Mouse (Mus musculus): ENCODE data around the gene Vps33a.

Vps33a gene

GRCm38 (mm10) chr5:123572357-123573186 lies at the start of gene Vps33a:
Gene Vps33a (minus strand): TSS chr5:123573038.
- DNase-seq = peak; percentile 96 to 97

DNA sequence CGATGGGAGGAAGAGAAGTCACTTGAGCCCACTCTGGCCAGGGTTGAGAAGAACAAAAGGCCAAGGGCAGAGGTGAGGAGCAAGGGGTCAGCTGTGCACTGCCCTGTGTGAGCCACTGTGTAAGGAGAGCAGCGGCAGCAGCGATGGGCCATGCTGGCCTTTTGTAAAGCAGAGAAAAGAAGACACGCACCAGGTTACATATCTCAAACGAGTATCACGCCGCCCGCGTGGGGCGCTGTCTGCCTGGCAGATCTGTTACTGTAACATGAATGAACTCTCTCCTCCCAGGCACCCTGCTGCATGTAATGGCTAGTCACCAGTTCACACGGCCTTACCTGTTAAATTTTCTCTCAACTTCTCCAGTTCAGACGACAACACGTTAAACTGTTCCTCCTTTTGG lies 49.6 kb upstream of the Vps33a start:
- DNase-seq = no peak

DNA sequence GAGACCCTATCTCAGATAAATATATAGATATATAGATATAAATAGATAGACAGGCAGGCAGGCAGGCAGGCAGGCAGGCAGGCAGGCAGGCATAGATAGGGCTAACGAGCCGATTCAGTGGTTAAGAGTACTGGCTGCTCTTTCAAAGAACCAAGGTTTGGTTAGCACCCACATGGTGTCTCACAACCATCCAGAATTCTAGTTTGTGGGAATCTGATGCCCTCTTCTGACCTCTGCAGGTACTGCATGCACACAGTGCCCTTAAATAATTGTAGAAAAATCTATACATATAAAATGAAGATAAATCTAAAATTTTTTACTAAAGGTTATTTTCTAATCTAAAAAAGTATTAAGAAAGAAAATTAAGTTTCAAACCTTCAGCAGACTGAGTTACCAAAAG lies 45.7 kb upstream of the Vps33a start:
- peak in 1 of 2 experiments; percentile 37 for DNase-seq

GRCm38 (mm10) chr5:123614246-123614645 lies 41.4 kb upstream of the Vps33a start:
- no peak for DNase-seq

DNA sequence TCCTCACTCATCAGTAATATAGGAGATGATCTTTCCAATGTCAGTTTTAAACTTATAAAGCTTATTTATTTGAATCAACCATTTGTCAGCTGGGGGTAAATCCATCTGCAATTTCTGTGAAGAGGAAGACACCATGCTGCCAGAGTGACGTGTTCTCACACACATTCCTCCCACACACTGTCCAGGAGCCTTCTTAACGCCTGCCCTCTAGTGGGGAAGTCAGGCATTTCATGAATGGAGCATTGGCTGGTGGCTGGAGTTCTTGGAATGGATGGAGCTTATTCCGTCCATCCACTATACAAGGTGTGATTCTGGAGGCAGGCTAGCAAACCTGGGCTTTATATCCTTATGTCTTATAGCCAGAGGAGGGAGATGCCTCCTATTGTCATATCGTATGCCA lies 37.0 kb upstream of the Vps33a start:
- DNase-seq = peak in 1 of 2 experiments; percentile 51

DNA sequence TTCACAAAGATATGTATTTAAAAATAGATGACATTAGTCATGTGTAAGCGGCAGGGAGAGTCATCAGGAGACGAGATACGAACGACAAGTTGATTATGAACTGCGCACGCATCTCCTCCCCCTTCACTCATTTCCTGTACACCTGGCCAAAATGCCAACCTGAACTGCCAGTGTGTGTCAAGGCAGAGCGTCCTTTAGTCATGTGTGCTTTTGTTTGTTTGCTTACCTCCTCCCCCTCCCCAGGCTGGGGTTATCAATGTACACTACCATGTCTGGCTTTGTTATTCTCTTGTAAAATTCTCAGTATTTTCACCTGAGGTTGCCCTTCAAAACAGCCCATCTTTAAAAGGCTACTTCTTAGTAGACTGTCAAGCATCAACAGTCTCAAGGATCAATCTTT lies 36.6 kb upstream of the Vps33a start:
- DNase-seq = no peak

DNA sequence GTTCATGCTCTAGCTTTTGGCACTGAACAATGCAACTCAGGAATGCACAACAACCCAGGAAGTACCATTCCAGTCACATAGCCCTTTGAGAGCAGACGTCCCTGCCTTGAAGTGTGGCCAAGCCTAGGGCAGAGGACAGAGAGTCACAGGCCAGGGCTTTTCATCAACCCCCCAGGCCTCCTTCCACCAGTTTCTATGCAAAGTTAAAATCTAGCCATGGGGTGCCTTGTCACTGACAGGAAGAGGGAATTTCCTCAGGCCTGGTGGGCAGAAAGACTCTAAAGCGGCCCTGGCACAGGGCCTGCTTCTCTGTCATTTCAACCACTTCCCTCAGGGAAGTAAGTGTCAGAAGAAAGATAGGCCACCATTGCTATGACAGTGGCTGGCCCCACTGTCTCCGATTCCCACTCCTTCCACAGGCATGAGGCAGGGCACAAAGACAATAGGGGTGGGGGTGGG lies 34.4 kb upstream of the Vps33a start:
- DNase-seq = no peak

DNA sequence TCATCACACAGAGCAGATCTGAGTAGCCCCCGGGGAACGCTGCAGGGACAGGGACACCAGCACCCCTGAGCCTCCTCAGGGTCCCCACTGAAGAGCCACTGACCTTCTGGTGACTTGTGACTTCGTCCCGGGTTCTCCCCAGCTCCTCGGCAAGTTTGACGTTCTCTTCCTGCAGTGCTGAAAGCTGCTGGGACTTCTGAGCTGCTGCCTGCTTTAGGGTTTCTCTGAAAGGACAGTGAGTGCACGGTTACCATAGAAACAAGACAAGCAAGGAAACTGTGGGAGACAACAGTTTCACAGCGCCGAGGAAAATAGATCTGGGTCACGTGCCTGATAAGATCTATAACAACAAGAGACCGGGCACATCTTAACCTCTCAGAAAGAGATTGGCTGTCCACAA lies 30.7 kb upstream of the Vps33a start:
- no peak for DNase-seq

DNA sequence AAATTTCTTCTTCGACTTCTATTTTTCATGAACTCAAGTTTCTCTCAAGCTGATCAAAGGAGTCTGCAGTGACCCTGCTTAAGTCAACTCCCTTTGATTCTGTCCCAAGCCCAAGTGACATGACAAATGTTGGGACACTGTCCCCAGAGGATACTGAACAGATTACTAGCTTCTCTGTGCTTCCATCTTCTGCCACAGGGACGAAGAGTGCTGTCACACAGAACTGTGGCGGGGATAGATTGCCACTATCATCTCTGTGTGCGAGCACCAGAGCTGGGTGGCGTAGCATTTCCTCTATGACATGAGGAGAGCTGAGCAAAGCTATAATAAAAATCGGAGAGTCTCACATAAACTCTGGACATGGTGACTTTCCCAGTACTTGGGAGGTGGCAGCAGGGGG lies 29.3 kb upstream of the Vps33a start:
- DNase-seq = no peak

- no peak for DNase-seq
Observed at GRCm38 (mm10) chr5:123599319-123599718, 26.5 kb upstream of the Vps33a start.

DNA sequence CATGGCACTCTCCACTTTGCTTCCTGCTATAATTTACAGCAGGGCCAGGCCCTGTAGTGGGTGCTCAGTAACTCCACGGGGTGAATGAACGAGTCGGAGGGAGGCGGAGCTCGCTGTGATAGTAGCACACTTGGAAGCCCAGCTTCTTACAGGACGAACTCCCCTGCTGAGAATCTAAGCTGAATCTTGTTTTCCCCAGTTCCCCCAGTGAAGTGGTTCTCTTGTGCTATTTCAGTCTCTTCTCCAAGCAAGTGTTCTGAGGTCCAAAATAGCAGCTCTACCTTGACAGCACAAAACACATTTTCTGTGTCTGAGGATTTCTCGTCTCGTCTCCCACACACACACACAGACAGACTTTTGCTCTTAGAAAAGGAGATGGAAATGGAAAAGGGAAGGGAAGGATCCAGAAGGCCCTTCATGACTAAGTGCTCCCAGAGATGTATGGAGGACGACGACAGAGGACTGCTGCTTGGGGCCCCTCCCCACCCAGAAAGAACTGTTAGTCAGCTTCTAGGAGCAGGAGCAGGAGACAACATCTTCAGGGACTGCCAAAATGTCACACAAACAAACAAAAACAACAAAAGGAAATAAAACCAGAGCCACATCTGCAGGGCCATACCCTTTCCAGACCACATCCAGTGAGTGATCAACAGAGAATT lies 20.9 kb upstream of the Vps33a start:
- no peak for DNase-seq

DNA sequence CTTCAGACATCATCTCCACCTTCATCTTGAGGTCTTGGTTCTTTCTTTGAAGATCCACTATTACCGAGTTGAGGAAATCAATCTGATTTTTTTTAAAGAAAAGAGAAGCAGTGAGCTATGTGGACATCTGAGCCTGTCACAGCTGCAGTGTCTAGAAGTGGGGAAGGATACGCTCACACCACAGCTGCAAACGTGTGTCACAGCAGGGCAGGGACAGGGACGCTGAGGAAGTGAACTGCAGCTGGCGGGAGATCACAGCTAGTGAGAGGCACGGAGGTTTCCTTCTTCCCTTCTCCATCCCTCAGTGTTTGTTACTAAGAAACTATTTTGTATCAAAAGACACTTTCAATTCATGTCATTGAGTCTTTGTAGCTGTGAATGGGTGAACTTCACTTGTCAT lies 7.2 kb upstream of the Vps33a start:
- no peak for DNase-seq

DNA sequence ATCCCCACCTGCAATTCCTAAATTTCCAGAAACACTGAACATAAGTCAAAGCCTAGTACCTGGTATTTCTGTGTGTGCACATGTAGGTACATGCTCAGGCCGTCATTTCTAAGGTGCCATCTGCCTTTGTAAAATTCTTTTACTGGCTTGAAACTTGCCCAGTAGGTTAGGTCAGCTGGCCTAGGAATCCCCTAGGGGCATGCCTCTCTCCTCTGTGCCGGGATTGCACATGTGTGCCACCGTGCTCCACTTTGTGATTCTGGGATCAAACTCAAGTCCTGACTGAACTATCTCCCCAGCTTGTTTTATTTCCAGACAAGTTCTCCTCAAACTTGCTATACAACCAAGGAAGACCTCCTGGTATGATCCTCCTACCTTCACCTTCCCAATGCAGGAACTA lies 3.9 kb upstream of the Vps33a start:
- DNase-seq = no peak

- DNase-seq = no peak
Observed at GRCm38 (mm10) chr5:123573362-123573761, 524 bp upstream of the Vps33a start.

DNA sequence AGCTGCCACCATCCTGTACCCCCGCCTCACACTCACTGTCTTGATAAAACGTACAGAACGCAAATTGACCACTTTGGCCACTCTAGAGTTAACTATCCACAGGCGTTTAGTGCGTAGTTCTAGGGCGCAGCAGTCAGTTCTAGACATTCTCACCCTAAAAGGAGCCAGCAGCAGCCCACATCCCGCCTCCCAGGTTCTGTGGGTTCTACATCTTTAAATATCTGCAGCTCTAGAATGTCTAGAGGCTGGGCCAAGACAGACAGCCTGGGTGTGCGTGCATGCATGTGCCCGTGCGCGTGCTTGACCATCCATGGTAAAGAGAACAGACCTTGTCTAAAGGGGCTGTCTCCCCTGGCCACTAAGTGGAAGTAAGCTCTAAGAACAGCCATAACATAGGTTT lies 11.7 kb downstream of the Vps33a start:
- no peak for DNase-seq

GRCm38 (mm10) chr5:123559588-123559987 lies 13.2 kb downstream of the Vps33a start:
- DNase-seq = no peak

GRCm38 (mm10) chr5:123556451-123556850 lies 16.4 kb downstream of the Vps33a start:
- no peak for DNase-seq

GRCm38 (mm10) chr5:123555693-123556092 lies 17.1 kb downstream of the Vps33a start:
- no peak for DNase-seq

DNA sequence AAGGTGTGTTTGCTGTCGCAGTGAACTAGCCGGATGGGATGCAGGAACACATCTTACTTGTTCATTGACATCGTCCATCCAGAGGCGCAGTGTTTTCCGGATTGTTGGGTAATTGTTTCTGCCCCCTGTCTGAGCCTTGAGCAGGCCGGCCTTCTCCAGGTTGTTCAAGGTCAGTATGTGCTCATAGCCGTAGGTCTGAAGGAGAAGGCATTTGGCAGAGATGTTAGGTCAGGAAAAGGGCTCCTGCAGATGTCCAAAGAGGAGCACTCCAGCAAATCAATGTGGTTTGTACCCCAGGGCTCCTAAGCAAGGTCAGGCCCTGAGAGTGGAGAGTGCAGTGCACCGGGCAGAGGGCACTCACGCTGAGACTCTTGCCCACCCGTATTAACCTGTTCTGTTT lies 39.0 kb downstream of the Vps33a start:
- no peak for DNase-seq

DNA sequence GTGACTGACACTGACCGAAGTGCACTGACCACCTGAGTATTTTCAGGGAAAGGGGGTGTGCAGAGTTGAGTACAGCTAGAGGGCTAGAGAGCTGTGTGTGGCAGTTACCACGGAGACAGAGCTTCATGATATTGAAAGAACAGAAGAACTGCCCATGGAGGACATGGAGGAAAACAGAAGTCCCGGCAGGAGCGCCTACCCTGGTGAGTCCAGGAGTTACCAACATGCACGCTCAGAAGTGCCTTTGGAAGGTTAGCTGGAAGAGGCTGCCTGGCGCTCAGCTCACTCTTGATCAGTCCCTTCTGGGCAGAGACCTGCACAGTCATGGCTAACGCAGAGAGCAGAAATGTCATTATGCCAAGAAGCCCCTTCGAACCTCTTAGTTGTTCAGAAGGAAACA lies 42.8 kb downstream of the Vps33a start:
- no peak for DNase-seq

DNA sequence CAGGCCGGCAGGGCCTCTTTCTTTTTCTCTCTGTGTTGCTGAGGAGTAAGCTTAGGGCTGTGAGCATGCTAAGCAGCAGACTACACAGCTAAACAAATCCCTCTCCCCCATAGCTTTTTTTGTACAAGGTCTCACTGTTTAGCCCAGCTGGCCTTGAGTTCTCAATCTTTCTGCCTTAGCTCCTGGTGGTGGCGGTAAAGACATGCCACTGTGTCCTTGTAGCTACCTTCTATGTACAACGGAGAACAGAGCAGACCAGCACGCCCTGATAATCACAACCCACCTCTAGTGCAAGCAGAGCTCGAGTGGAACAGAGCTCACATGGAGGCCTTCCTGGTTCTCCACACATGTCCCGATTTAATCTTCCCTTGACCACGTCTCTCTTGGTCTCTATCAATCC lies 44.2 kb downstream of the Vps33a start:
- no peak for DNase-seq

DNA sequence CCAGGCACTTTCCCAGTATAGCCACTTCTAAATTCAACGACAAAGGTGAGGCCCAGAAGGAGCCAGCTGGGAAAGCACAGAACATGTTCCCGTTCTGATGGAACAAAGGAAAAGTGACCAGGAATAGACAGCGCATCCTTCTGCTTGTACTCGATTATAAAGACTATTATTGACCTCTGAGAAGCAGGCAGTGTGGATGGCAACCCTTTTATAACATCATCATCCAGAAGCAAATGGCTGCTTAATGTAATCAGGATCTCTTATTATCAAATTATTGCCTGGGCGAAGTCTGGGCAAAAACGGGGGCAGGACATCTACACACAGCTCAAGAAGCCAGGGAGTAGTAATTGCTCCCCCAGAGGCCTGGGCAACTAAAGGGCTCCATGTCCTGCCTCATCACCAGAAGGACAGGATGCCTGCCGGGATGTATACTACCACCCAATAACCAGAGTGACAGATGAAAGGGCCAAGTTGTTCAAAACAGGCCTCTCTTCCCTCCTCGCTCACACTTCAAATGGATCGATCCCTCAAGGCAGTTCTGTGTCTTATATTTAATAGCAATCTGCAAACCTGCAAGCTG lies 46.8 kb downstream of the Vps33a start:
- DNase-seq = no peak

DNA sequence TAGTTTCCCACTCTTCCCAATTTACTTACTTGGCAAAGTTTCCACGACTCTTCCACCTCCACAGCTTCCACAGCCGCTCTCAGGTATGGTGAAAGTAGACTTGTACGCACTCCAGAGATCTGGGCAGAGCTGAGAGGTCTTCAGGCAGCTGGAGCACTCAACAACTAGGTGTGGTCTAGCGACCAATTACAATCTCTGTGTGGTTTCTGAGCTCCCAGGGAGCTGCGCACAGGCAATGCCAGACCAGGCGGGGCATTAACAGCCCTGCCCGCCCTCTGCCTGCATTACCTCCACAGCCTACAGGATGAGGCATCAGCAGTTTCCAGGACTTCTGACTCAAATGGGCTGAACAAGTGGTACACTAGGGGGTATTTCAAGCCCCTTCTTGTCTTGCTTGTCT lies 47.6 kb downstream of the Vps33a start, which contains the start of gene Gm49027:
Gene Gm49027, minus strand, starts transcription at position 208 of the 400 bp plus-strand sequence.
- DNase-seq = no peak

- DNase-seq = no peak
Observed at GRCm38 (mm10) chr5:123524393-123524750, 48.5 kb downstream of the Vps33a start.
